Mouse (Mus musculus) lung, postnatal 0 days (tissue): ENCODE results near the gene Slc12a7.

Experiments
- CTCF ChIP-seq: IDR thresholded peaks from 2 replicates; pipeline ENCODE4 v1.5.1; 2016; ENCODE audit warnings: antibody characterized with exemption, mild to moderate bottlenecking
- EP300 ChIP-seq: IDR thresholded peaks from 2 replicates; pipeline ENCODE4 v1.6.1; 2016; ENCODE audit warnings: antibody characterized with exemption, mild to moderate bottlenecking, control low read depth

DNA sequence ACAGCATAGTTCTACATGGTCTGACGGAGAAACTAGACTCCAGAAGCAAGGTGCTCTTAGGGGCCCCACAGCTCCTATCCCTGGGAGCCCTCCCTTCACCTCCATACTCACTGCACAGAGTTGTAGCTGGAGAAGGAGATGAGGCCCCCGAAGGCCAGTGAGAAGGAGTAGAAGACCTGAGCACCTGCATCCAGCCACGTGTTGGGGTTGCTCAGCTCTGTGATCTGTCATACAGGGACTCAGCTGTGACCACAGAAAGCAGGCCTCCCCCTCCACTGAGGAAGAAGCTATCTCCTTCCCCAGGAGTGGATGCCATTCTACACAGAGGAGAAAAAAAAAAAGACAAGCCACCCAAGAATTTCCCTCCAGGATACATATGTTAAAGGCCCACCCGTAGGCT is 44.0 kb upstream of the Slc12a7 start:
- TF ChIP-seq CTCF, result no peak
- TF ChIP-seq EP300, result no peak
